Mouse (Mus musculus) macrophage (primary cell): ENCODE measurements around the gene Ripor3. TPM values are rescaled to one million over a fixed set of nuclear protein-coding genes. Genes with fewer than 3 reads are reported as not detected.

ENCODE experiments used
- H3K27ac ChIP-seq: fragments of 350-480 bp; formaldehyde crosslinking; 2 replicates; pipeline ENCODE4 v1.9.0; 2021
- H3K36me3 ChIP-seq: fragments of 350-480 bp; formaldehyde crosslinking; 2 replicates; pipeline ENCODE4 v1.9.0; 2021; ENCODE audit errors: inconsistent target
- H3K4me3 ChIP-seq: fragments of 350-480 bp; formaldehyde crosslinking; 2 replicates; pipeline ENCODE4 v1.9.0; 2021; ENCODE audit errors: inconsistent target
- H3K79me2 ChIP-seq: fragments of 350-480 bp; formaldehyde crosslinking; 2 replicates; pipeline ENCODE4 v1.9.0; 2021; ENCODE audit errors: inconsistent target
- WGBS: methylation state at CpG from one replicate; pipeline ENCODE4 v1.1.7; 2026; ENCODE audit warnings: inconsistent platforms; ENCODE audit not compliant: missing documents; 5-methylcytosine and 5-hydroxymethylcytosine counted together
- polyA plus RNA-seq: library from polyadenylated mRNA; stranded (reverse); fragments of 250-400 nt; gene quantifications from 3 replicates; pipeline ENCODE4 v1.2.4, GENCODE M21; 2018; ENCODE audit warnings: inconsistent platforms

The Ripor3 gene
- polyA plus RNA-seq, 1 experiment from 2014 or later: not detected

DNA sequence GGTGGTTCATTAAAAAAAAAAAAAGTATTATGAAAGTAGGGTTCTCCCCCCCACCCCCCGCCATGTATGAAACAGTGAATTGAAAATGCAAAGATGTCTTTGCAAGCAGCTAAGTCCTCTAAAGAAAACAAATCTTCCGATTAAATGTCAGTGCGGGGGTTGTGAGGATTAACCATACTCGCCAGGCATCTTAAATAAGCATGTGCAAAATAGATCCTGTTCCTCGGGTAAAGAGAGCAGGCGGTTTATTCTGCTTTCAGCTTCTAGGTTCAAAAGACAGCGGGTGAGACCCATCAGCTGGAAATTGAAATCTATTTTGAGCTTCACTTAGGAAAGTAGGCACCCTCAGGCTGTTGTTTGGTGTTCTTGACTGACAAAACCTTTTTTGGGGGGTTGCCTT is 77.0 kb downstream of the Ripor3 start:
- 47% methylated on average over 6 of the region's 7 CpGs for WGBS
- H3K36me3 ChIP-seq: peaks cover 7% of the 10 kb centered on the region; the same call in 1 of the 2 replicates
- H3K27ac ChIP-seq: peak overlapping the region; percentile 73
- peak overlapping the region; percentile 89 for H3K4me3 ChIP-seq
- H3K79me2 ChIP-seq: peaks cover 62% of the 10 kb centered on the region

DNA sequence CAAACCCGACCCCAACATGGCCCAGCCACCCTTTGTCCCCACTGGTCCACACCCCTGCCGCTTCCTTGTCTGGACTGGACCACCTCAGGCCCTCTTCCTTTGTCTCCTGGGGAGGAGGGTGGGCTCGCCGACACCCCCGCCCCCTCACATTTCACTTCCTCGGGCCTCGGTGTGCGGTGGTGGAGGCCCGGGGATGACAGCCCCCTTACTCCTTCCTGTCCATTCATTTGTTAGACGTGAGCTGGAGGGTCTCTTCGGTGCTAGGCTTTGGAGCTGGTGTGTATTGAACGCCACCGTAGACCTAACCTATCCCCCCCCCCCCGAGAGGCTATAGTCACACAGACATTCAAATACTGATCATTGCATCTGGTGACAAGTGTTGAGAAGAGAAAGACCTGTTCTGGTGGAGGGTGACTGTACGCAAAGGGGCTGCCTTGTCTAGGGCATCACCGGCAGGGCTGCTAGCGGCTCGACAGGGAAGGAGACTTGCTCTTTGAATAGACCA is 77.6 kb downstream of the Ripor3 start:
- H3K36me3 ChIP-seq: peaks cover 7% of the 10 kb centered on the region; the same call in 1 of the 2 replicates
- peaks cover 55% of the 10 kb centered on the region for H3K79me2 ChIP-seq
- H3K27ac ChIP-seq: peak overlapping the region; percentile 73
- 2% methylated on average over 17 of the region's 18 CpGs for WGBS
- H3K4me3 ChIP-seq: peak overlapping the region; percentile 89

DNA sequence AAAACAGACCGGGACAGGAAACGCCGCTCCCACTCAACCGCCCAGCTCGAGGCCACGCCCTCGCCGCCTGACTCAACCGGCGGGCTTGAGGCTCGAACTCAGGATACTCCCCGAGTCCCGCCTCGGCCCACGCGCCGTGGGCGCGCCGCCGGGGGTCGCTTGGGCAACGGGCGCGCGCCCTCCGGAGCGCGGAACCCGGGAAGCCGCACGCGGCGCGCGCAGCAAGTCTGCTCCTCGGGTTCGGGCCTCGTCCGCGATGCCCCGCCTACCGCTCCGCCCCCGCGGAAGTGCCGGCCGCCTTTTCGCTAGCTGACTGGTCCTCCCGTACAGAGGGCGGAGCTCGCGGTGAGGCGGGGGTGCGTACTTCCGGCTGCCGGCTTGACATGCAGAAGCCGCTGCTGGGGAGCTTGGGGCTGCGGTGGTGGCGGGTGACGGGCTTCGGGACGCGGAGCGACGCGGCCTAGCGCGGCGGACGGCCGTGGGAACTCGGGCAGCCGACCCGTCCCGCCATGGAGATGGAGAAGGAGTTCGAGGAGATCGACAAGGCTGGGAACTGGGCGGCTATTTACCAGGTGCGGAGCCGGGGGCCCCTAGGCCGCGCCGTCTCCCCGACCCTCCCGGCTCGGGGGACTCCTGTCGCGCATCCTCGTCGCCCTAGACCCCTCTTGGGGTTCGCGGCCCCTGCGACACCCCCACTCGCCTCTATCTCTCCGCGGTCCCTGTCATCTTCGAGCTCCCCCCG is 78.3 kb downstream of the Ripor3 start, which contains the start of gene Ptpn1:
Gene Ptpn1 (plus strand): TSS at position 73 of the 742 bp plus-strand sequence.
- Histone ChIP-seq H3K27ac (peak within 1 kb of the TSS; percentile 78), H3K79me2 (peaks cover 49% of the 10 kb centered on the region), H3K36me3 (peaks cover 7% of the 10 kb centered on the region; the same call in 1 of the 2 replicates), H3K4me3 (peak within 1 kb of the TSS; percentile 89)
- under 1% methylated on average over 94 of the region's 99 CpGs for WGBS

GRCm38 (mm10) chr2:167930975-167931374 is 79.4 kb downstream of the Ripor3 start:
- Histone ChIP-seq H3K4me3 (no peak overlapping the region), H3K79me2 (peaks cover 37% of the 10 kb centered on the region), H3K36me3 (0 out of 2 replicates have a peak, but pooled peaks cover 7% of the 10 kb centered on the region), H3K27ac (peak overlapping the region; percentile 78)
- 93% methylated on average over 3 of the region's 3 CpGs for WGBS

Other genes with a start within 250 kb of the Ripor3 start
- 78.9 to 381 TPM (median 119 TPM) in 3 replicates for gene Ptpn1, start 78.6 kb downstream of the Ripor3 start, polyA plus RNA-seq
- gene Pard6b, start 70.4 kb upstream of the Ripor3 start, polyA plus RNA-seq: not detected in 3 replicates
- 4.2 to 6.7 TPM (median 4.5 TPM) in 3 replicates for gene Adnp, start 196.5 kb upstream of the Ripor3 start, polyA plus RNA-seq
- gene Gm20716, start 219.7 kb upstream of the Ripor3 start, polyA plus RNA-seq: 32.7 to 38.4 TPM (median 32.8 TPM) in 3 replicates
- gene Dpm1, start 220.0 kb upstream of the Ripor3 start, polyA plus RNA-seq: 43.7 to 208 TPM (median 85.6 TPM) in 3 replicates
- 4.4 to 5.9 TPM (median 5.8 TPM) in 3 replicates for gene Mocs3, start 220.0 kb upstream of the Ripor3 start, polyA plus RNA-seq